In the genomic region with DNA sequence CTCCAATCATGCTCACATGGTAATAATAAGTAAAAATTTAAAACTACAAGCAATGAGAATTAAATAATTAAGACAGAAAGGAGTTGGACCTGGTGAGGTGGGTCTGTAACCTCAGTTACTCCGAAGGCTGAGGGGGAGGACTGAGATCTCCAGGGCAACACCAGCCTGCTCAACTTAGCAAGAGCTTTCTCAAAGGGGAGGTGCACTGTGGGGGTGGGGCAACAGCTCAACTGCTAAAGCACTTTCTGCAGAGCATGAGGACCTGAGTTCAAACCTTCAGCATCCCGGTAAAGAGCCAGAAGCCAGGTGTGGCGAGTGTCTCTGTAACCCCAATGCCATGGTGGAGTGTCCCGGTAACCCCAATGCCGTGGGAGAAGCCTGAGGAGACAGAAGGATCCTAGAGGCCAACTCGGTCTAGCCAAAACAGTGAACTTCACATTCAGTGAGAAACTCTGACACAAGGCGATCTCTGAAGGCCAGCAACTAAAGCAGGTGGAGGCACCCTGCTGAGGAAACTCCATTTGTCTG, we compare ENCODE assay signal across 20 mouse cellular contexts.
"Had no signal": no experiment of that assay in that cellular context is flagged by ENCODE, and none has a peak within 500 bp of the region (broad histone marks: within the 10 kb centered on the region; RNA-seq: fewer than 3 reads in every experiment).

No protein-coding gene starts in this region.

- H3K27me3 ChIP-seq: midbrain, embryonic 12.5 days; neural tube, embryonic 13.5 days; neural tube, embryonic 15.5 days; stomach, embryonic 15.5 days had no signal

- H3K9me3 ChIP-seq: midbrain, embryonic 10.5 days; midbrain, embryonic 12.5 days; neural tube, embryonic 13.5 days; neural tube, embryonic 15.5 days; stomach, embryonic 15.5 days had no signal

- H3K4me2 ChIP-seq: lung, embryonic 14.5 days; midbrain, embryonic 12.5 days; neural tube, embryonic 13.5 days; neural tube, embryonic 15.5 days; stomach, embryonic 15.5 days had no signal

- H3K36me3 ChIP-seq: midbrain, embryonic 10.5 days; midbrain, embryonic 12.5 days; neural tube, embryonic 13.5 days; neural tube, embryonic 15.5 days; stomach, embryonic 15.5 days had no signal

- H3K4me3 ChIP-seq: midbrain, embryonic 10.5 days; midbrain, embryonic 12.5 days; myocyte; neural tube, embryonic 13.5 days; neural tube, embryonic 15.5 days; stomach, embryonic 15.5 days had no signal

- ATAC-seq: midbrain, embryonic 16.5 days had no signal

- H3K4me1 ChIP-seq: midbrain, embryonic 10.5 days; midbrain, embryonic 12.5 days; neural tube, embryonic 13.5 days; neural tube, embryonic 15.5 days; stomach, embryonic 15.5 days had no signal

- H3K9ac ChIP-seq: lung, embryonic 14.5 days; midbrain, embryonic 12.5 days; neural tube, embryonic 13.5 days; neural tube, embryonic 15.5 days; stomach, embryonic 15.5 days had no signal

- H3K27ac ChIP-seq: midbrain, embryonic 10.5 days; midbrain, embryonic 12.5 days; neural tube, embryonic 13.5 days; neural tube, embryonic 15.5 days; stomach, embryonic 15.5 days; stomach, postnatal 0 days had no signal

- DNase-seq: lung, adult 18-20 months; lung, embryonic 14.5 days; lung, postnatal 10 days; lung, postnatal 4 days; midbrain, embryonic 14.5 days; retina, postnatal 1 day; right cerebral cortex, adult 18-20 months; right cerebral cortex, postnatal 25 days; right cerebral cortex, postnatal 4 days; thymus, adult 2 months; thymus, postnatal 25 days; thymus, postnatal 4 days had no signal
